Mouse (Mus musculus) MEL-GATA-1-ER (cell line): ENCODE results near the gene Pabpc1l.

Experiments
- DNase-seq: peaks from one replicate; pipeline ENCODE4 v3.0.0-alpha.2; 2012; ENCODE audit warnings: low read depth; ENCODE audit errors: extremely low read depth

Pabpc1l gene

GRCm38 (mm10) chr2:164083609-164084341 is 58.5 kb downstream of the Pabpc1l start:
- peak; percentile 91 for DNase-seq

GRCm38 (mm10) chr2:164084342-164084700 is 59.1 kb downstream of the Pabpc1l start:
- DNase-seq, result no peak

- no peak for DNase-seq
These were observed 62.3 kb downstream of the Pabpc1l start for GRCm38 (mm10) chr2:164087416-164088017.

- DNase-seq, result no peak
These were observed 64.3 kb downstream of the Pabpc1l start for GRCm38 (mm10) chr2:164089508-164089907.

GRCm38 (mm10) chr2:164094152-164094551 is 68.9 kb downstream of the Pabpc1l start:
- DNase-seq, result no peak

GRCm38 (mm10) chr2:164098603-164099250 is 73.5 kb downstream of the Pabpc1l start:
- DNase-seq, result no peak
